Mouse (Mus musculus): Measurements from ENCODE around the gene Tppp2.

DNA sequence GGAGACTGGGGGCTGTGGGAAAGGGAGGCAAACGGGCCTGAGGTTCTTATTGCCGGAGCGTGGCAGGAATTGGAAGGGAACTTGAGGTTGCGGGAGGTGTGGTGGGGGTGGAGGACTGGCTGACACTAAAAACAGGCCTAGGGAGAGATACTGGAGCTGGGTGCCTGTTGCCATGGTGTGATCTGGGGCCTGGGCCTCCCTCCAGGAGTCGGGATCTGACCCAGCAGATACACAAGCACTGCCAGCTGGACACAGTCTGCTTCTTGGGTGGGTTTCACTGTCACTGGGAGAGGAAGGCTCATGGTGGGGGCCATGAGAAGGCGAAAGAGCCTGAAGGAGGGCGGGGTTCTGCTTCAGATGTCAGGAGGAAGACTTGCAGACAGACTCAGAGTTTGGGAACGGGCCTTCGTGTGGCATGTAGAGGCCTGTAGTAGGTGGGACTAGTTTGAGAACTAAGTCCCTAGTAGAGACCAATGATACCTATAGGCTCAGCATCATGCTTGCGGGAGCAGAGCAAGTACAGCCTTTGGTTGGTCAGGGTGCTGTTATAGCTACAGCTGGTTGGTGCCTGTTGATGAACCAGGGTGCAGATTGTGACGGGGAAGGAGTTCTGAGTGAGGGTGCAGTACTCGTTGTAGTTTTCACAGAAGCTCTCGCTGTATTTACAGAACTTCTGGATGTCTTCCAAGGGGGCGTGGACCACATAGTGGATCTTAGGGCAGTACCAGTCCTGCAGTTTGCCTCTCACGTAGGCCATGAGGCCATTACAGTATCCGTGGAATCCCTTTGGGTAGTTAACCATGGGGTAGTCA lies 3.7 kb downstream of the Tppp2 start:
- TF ChIP-seq POLR2A (IDR thresholded peaks at IDR 0.05; ENCODE audit: insufficient read depth, low read length) (no peak), EP300 (IDR thresholded peaks at IDR 0.05; ENCODE audit: insufficient read depth, low read depth, low read length) (no peak), CTCF (IDR thresholded peaks at IDR 0.05; ENCODE audit: low read depth, low read length) (no peak)

All from ES-Bruce4 (cell line).